Mouse (Mus musculus) gastrocnemius, postnatal 14 days (tissue): ENCODE measurements around the gene Gcdh. TPM values are rescaled to one million over a fixed set of nuclear protein-coding genes. Genes with fewer than 3 reads are reported as not detected.

Experiments
- DNase-seq: peaks from one replicate; pipeline ENCODE4 v3.0.0; 2021; ENCODE audit warnings: mixed read lengths
- intact Hi-C: fragments of 180-260 bp; cut with DNase I; formaldehyde crosslinking; loops from one replicate; pipeline ENCODE4 v1.15.1; 2025; ENCODE audit warnings: low total_unique reads
- microRNA-seq, 2 experiments: library from miRNA; unstranded; fragments of <30 nt; microRNA quantifications; one replicate each; pipeline ENCODE4 v1.2.0; 2021
- total RNA-seq, 2 experiments: library from RNA; stranded (reverse); gene quantifications; 2 replicates each; pipeline ENCODE4 v1.2.3; 2021

Gcdh gene
- total RNA-seq, 2 experiments from 2014 or later: 23.3 to 30.0 TPM

- intact Hi-C loops: no loop called here
- peak; percentile 91 for DNase-seq
Observed at GRCm38 (mm10) chr8:84840248-84840999, 53.3 kb downstream of the Gcdh start, which contains the start of gene Rad23a. Rad23a (minus strand) TSS chr8:84840665.

- intact Hi-C loops: no loop called here
Observed at GRCm38 (mm10) chr8:84839875-84840247, 53.9 kb downstream of the Gcdh start.

DNA sequence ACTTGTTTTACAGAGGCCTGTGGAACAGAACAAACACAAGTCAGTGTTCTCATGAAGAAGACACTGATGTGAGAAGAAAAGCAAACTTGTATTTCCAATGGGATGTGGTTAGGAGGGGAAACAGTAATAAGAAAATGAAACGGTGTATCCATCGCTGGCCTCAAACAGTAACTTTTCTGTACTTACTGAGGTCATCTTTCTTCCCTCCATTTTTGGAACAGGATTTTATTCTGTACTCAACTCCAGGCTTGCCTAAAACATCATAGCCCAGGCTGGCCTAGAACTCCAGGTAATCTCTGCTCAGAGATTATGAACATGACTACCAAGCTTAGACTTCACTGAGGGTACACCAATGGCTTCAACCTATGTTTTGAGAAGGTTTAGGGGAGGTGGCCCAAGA, 54.3 kb downstream of the Gcdh start:
- no peak for DNase-seq
- intact Hi-C loops: no loop called here

More at GRCm38 (mm10) chr8:84839875-84840247, 53.9 kb downstream of the Gcdh start:
- DNase-seq: no peak

DNA sequence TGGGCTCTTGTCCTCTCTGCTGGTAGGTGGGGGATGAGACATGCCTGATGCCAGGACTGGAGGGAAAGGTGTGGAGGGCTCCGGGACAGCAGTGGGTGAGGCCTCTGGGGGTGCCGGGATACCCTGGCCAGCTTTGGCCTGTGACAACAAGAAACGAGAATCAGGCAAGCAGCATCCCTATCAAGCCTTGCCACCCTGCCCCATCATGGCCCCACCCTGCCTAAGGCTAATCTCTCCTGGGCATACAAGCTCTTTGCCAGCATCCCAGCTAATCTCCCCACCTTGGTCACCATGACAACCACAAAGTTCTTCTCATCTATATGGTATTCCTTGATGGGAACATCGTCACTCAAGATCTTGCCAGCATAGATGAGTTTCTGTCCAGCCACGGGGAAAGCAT, 55.2 kb downstream of the Gcdh start:
- intact Hi-C loops: no loop called here
- DNase-seq: no peak

- DNase-seq: no peak
- intact Hi-C loops: no loop called here
Observed at GRCm38 (mm10) chr8:84837912-84838470, 55.7 kb downstream of the Gcdh start.

DNA sequence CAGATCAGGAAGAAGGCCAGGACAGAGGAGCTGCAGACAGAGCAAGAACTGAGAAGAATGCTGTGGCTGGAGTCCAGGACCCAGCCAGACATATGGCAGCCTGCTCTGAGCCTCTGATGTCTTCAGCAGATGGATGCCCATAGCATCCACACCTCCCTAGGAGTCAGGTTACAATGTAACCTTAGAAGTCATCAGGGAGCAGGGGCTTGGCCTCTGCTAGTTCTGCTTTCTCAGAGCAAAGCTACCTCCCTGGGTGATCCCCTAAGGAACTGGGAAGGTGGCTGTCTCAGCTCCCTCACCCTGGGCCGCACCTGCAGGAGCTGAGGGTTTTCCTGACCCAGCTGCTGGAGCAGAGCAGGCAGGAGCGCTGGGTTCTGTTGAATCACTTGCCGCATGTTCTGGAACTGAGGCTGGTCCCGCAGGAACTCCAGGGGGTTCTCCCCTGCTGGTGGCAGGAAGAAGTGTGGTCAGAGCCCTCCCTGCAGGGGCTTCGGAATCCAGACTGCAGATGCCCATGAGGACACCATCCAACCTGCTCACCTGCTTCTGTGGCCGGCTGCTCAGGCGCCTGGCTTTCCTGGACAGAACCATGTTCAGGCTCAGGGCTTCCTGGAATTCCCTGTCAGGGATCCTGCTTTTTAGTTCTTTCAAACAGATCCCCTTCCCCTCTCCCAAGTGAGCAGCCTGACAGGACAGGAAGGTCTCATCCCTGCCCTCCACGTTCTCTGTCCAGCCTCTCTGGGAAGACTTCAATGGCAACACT, 56.4 kb downstream of the Gcdh start:
- DNase-seq: no peak
- intact Hi-C loops: no loop called here

Small RNAs within 50 kb of the gene (microRNA-seq; reads per million reads assigned to microRNA genes)
- gene Gm24197 (0 reads per million in 2 experiments), gene Mir7069 (0.32 to 1.5 reads per million in 2 experiments)

Other genes with a start within 250 kb of the Gcdh start
- gene Ier2, start 231.1 kb downstream of the Gcdh start, total RNA-seq: 10 to 100 TPM; 10.5 to 10.8 TPM
- 10 to 100 TPM; 26.0 to 36.2 TPM for gene Trmt1, start 207.6 kb downstream of the Gcdh start, total RNA-seq
- gene Nacc1, start 206.1 kb downstream of the Gcdh start, total RNA-seq: 10 to 100 TPM; 25.7 to 33.6 TPM
- 1 to 10 TPM; 2.7 to 2.9 TPM for gene Lyl1, start 192.5 kb downstream of the Gcdh start, total RNA-seq
- gene G430095P16Rik, start 170.9 kb downstream of the Gcdh start, total RNA-seq: 1 to 10 TPM in 1 of 2 experiments, under 1 TPM in 1; 0.66 to 1.1 TPM
- 100 to 1,000 TPM; 531 to 566 TPM for gene Nfix, start 93.6 kb downstream of the Gcdh start, total RNA-seq
- gene Dand5, start 71.1 kb downstream of the Gcdh start, total RNA-seq: 1 to 10 TPM; 6.0 to 7.2 TPM
- 10 to 100 TPM; 28.4 to 28.8 TPM for gene Gadd45gip1, start 62.4 kb downstream of the Gcdh start, total RNA-seq
- 100 to 1,000 TPM; 122 to 124 TPM for gene Rad23a, start 53.3 kb downstream of the Gcdh start, total RNA-seq
- 100 to 1,000 TPM; 197 to 229 TPM for gene Calr, start 47.0 kb downstream of the Gcdh start, total RNA-seq
- 10 to 100 TPM; 24.8 to 25.5 TPM for gene Farsa, start 36.9 kb downstream of the Gcdh start, total RNA-seq
- gene Syce2, start 21.8 kb downstream of the Gcdh start, total RNA-seq: 1 to 10 TPM; 2.1 to 2.6 TPM
- under 1 TPM in 1 of 2 experiments, not detected in 1; 0.23 TPM for gene Klf1, start 8.0 kb upstream of the Gcdh start, total RNA-seq
- 1 to 10 TPM; 5.7 to 6.9 TPM for gene Dnase2a, start 14.6 kb upstream of the Gcdh start, total RNA-seq
- under 1 TPM in 1 of 2 experiments, not detected in 1; 0.07 TPM for gene Mast1, start 43.4 kb upstream of the Gcdh start, total RNA-seq
- gene Rtbdn, start 53.1 kb upstream of the Gcdh start, total RNA-seq: not detected
- not detected for gene Gm49661, start 75.5 kb upstream of the Gcdh start, total RNA-seq
- 100 to 1,000 TPM; 224 to 248 TPM for gene Prdx2, start 75.7 kb upstream of the Gcdh start, total RNA-seq
- 10 to 100 TPM; 22.6 to 28.4 TPM for gene Rnaseh2a, start 75.8 kb upstream of the Gcdh start, total RNA-seq
- 1 to 10 TPM; 6.2 to 6.3 TPM for gene Junb, start 84.8 kb upstream of the Gcdh start, total RNA-seq
- 1 to 10 TPM; 1.4 to 1.5 TPM for gene Hook2, start 96.7 kb upstream of the Gcdh start, total RNA-seq
- gene Best2, start 120.6 kb upstream of the Gcdh start, total RNA-seq: not detected
- 10 to 100 TPM; 44.3 to 44.9 TPM for gene Asna1, start 131.4 kb upstream of the Gcdh start, total RNA-seq
- gene Trir, start 132.9 kb upstream of the Gcdh start, total RNA-seq: 10 to 100 TPM; 77.5 to 92.1 TPM
- 10 to 100 TPM; 24.6 to 27.9 TPM for gene Tnpo2, start 143.0 kb upstream of the Gcdh start, total RNA-seq
- 1 to 10 TPM; 3.6 to 4.7 TPM for gene Fbxw9, start 166.1 kb upstream of the Gcdh start, total RNA-seq
- not detected for gene Gm5741, start 174.1 kb upstream of the Gcdh start, total RNA-seq
- gene Dhps, start 177.8 kb upstream of the Gcdh start, total RNA-seq: 10 to 100 TPM; 18.2 to 20.2 TPM
- gene Wdr83os, start 186.8 kb upstream of the Gcdh start, total RNA-seq: 10 to 100 TPM; 45.3 to 46.2 TPM
- 10 to 100 TPM; 13.2 to 15.1 TPM for gene Wdr83, start 187.4 kb upstream of the Gcdh start, total RNA-seq
- 10 to 100 TPM; 13.6 to 14.0 TPM for gene Man2b1, start 189.3 kb upstream of the Gcdh start, total RNA-seq
- gene Zfp791, start 229.2 kb upstream of the Gcdh start, total RNA-seq: under 1 TPM; 0.86 to 0.92 TPM